Mouse (Mus musculus): ENCODE measurements around the gene Zfp143. TPM values are rescaled to one million over a fixed set of nuclear protein-coding genes. Genes with fewer than 3 reads are reported as not detected.
"Not testable (repeated sequence)": the region's sequence is repeated elsewhere in the genome, so short reads cannot be mapped to it uniquely, and the experiment has no call there.

The Zfp143 gene
- polyA plus RNA-seq, 1 experiment from 2014 or later = 23.1 TPM

DNA sequence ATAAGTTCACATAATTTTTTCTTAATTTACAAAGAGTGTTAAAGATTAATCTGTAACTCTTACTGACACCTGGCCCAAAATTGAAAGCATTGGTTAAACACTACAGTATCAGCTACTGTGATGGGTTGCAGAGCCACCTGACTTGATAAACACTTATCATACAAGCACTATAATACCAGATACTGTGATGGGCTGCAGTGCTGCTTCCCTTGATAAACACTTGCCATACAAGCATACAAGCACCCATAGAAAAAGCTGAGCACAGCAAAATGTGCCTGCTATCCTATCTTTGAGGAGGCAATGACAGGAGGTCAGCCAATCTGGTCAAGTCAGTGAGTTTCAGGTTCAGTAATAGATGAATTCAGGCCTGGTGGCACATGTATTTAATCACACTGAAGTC lies 24.2 kb downstream of the Zfp143 start:
- no peak overlapping the region for H3K9ac ChIP-seq (replicated peaks; ENCODE audit: low read depth, low read length)

DNA sequence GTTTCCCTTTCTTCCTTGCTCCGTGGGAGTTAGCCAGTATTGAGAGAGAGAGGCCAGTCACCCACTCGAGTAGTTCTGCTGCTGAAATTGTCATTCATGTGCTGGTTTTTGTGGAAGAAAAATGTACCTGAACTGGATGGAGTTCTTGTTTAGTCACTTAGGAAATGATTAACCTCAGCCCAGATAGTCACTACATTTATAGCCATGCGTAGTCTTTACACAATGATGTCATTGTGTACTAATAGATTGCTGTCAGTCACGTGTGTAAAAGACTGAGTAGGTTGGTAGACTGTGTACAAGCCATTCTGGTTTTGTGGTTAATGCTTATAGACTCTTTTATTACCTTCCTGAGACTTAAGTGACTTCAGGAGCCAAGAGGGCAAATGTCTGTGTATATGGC lies 26.9 kb downstream of the Zfp143 start:
- Histone ChIP-seq H3K27ac (ENCODE audit: low read length) (no peak overlapping the region), H3K4me3 (replicated peaks; ENCODE audit: low read length) (no peak overlapping the region), H3K4me1 (replicated peaks; ENCODE audit: control insufficient read depth, insufficient read depth, low read length) (peaks cover 4% of the 10 kb centered on the region), H3K4me2 (ENCODE audit: low read length) (no peak overlapping the region), H3K36me3 (ENCODE audit: control insufficient read depth, insufficient read depth) (peaks cover 32% of the 10 kb centered on the region), H3K9ac (replicated peaks; ENCODE audit: low read depth, low read length) (no peak overlapping the region), H3K9me3 (ENCODE audit: control insufficient read depth, low read length) (no peaks in the 10 kb centered on the region), H3K27me3 (replicated peaks; ENCODE audit: control insufficient read depth, insufficient read depth, low read length) (no peaks in the 10 kb centered on the region)
- ATAC-seq = no peak
- 82% methylated on average over 4 of the region's 4 CpGs for WGBS

More for the DNA sequence above, 24.2 kb downstream of the Zfp143 start:
- Histone ChIP-seq H3K4me2 (ENCODE audit: low read length) (no peak overlapping the region), H3K27ac (ENCODE audit: low read length) (no peak overlapping the region), H3K9me3 (ENCODE audit: control insufficient read depth, low read length) (no peaks in the 10 kb centered on the region), H3K27me3 (replicated peaks; ENCODE audit: control insufficient read depth, insufficient read depth, low read length) (no peaks in the 10 kb centered on the region), H3K4me1 (replicated peaks; ENCODE audit: control insufficient read depth, insufficient read depth, low read length) (peaks cover 4% of the 10 kb centered on the region), H3K4me3 (replicated peaks; ENCODE audit: low read length) (no peak overlapping the region), H3K36me3 (ENCODE audit: control insufficient read depth, insufficient read depth) (peaks cover 35% of the 10 kb centered on the region)
- no peak for ATAC-seq

DNA sequence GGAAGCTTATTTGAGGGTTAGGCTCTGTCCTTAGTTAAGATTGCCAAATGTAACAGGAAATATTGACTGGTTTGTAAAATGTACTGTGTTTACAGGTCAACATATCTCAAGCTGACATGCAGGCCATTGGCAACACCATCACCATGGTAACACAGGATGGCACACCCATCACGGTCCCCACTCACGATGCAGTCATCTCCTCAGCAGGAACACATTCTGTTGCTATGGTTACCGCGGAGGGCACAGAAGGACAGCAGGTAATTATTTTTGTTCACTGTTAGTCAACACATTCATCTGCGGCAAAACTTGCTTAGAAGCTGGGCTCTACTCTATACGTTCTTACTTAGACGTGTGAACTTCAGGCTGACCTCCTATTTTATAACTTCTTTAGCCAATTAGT lies 30.7 kb downstream of the Zfp143 start:
- Histone ChIP-seq H3K4me3 (replicated peaks; ENCODE audit: low read length) (no peak overlapping the region), H3K27me3 (replicated peaks; ENCODE audit: control insufficient read depth, insufficient read depth, low read length) (no peaks in the 10 kb centered on the region), H3K9me3 (ENCODE audit: control insufficient read depth, low read length) (no peaks in the 10 kb centered on the region), H3K4me1 (replicated peaks; ENCODE audit: control insufficient read depth, insufficient read depth, low read length) (no peaks in the 10 kb centered on the region), H3K27ac (ENCODE audit: low read length) (no peak overlapping the region), H3K4me2 (ENCODE audit: low read length) (no peak overlapping the region), H3K36me3 (ENCODE audit: control insufficient read depth, insufficient read depth) (peaks cover 35% of the 10 kb centered on the region), H3K9ac (replicated peaks; ENCODE audit: low read depth, low read length) (no peak overlapping the region)
- 0 out of 2 replicates have a peak, but pooled peaks have one; percentile 31 for ATAC-seq
- WGBS = 40% methylated on average over 7 of the region's 7 CpGs

DNA sequence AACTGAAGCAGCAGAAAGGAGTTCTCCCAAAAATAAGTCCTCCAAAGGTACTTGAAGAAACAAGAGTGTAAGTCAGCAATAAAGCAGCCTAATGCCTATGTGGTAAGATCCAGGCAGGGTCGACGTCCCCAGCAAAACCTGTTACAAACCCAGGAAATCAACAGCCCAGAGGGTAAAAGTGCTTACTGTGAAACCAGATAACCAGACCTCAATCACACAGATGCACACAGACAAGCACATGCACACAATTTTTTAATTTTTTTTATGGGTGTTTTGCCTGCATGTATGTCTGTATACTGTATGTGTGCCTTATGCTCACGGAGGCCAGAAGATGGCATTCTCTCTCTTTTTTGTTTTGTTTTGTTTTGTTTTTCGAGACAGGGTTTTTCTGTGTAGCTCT lies 35.3 kb downstream of the Zfp143 start:
- Histone ChIP-seq H3K4me3 (replicated peaks; ENCODE audit: low read length) (no peak overlapping the region), H3K4me1 (replicated peaks; ENCODE audit: control insufficient read depth, insufficient read depth, low read length) (no peaks in the 10 kb centered on the region), H3K4me2 (ENCODE audit: low read length) (no peak overlapping the region), H3K27me3 (replicated peaks; ENCODE audit: control insufficient read depth, insufficient read depth, low read length) (no peaks in the 10 kb centered on the region), H3K27ac (ENCODE audit: low read length) (no peak overlapping the region), H3K36me3 (ENCODE audit: control insufficient read depth, insufficient read depth) (peaks cover 25% of the 10 kb centered on the region), H3K9me3 (ENCODE audit: control insufficient read depth, low read length) (no peaks in the 10 kb centered on the region), H3K9ac (replicated peaks; ENCODE audit: low read depth, low read length) (no peak overlapping the region)
- WGBS = 93% methylated on average over 4 of the region's 4 CpGs
- ATAC-seq = no peak

DNA sequence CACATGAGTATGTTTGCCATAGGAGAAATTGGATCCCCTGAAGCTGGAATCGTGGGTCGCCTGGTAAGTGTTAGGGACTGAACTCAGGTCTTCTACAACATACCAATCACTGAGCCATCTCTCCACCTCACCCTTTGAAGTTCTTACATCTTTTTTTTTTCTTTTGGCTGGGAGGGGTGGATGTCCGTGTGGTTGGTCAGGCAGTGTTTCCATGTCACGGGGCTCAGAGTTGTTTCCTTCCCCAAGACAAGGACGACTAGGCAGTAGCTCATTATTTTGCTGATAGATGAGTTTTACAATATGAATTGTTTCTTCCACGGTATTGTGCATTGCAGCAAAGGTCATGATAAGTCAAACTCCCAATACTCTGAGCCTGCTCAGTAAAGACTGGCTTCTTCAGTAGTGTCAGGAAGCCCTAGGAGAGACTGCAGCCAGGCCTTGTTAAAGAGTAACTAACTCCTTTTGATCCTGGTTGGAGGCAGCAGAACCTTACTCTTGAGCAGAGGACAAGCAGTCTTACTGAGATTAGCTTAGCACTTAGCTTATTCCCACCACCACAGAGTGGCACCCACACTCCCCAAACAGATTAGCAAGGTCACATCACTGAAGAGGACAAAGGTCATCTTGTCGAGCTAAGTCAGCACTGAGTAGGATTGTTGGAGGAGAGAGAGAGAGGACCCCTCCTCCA lies 36.2 kb downstream of the Zfp143 start:
- WGBS = 80% methylated on average over 7 of the region's 7 CpGs
- Histone ChIP-seq H3K36me3 (ENCODE audit: control insufficient read depth, insufficient read depth) (peaks cover 20% of the 10 kb centered on the region), H3K9ac (replicated peaks; ENCODE audit: low read depth, low read length) (no peak overlapping the region), H3K27ac (ENCODE audit: low read length) (no peak overlapping the region), H3K27me3 (replicated peaks; ENCODE audit: control insufficient read depth, insufficient read depth, low read length) (no peaks in the 10 kb centered on the region), H3K4me3 (replicated peaks; ENCODE audit: low read length) (no peak overlapping the region), H3K4me2 (ENCODE audit: low read length) (no peak overlapping the region), H3K9me3 (ENCODE audit: control insufficient read depth, low read length) (no peaks in the 10 kb centered on the region), H3K4me1 (replicated peaks; ENCODE audit: control insufficient read depth, insufficient read depth, low read length) (no peaks in the 10 kb centered on the region)
- no peak for ATAC-seq

DNA sequence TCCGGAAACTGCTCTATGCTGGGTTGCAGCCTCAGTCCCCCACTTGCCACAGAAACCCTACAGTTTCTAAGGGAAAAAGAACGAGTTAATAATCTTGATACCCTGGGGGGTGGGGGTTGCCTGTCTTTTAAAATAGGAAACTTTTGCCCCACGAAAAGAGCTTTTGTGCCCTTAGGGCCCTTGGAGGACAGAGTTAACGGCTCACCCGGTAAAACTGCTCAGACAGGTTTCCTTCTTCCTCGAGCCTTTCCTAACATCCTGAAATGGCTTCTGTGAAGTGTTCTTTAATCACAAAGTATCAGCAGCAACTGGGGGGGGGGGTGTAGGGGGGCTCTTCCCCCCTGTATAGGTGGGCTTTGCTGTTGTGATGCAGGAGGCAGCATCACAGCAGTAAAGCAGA lies 39.8 kb downstream of the Zfp143 start:
- WGBS = 48% methylated on average over 6 of the region's 6 CpGs
- Histone ChIP-seq H3K4me3 (replicated peaks; ENCODE audit: low read length) (no peak overlapping the region), H3K4me2 (ENCODE audit: low read length) (no peak overlapping the region), H3K27me3 (replicated peaks; ENCODE audit: control insufficient read depth, insufficient read depth, low read length) (no peaks in the 10 kb centered on the region), H3K36me3 (ENCODE audit: control insufficient read depth, insufficient read depth) (no peaks in the 10 kb centered on the region), H3K4me1 (replicated peaks; ENCODE audit: control insufficient read depth, insufficient read depth, low read length) (no peaks in the 10 kb centered on the region), H3K9ac (replicated peaks; ENCODE audit: low read depth, low read length) (no peak overlapping the region), H3K27ac (ENCODE audit: low read length) (no peak overlapping the region), H3K9me3 (ENCODE audit: control insufficient read depth, low read length) (no peaks in the 10 kb centered on the region)
- ATAC-seq = no peak

DNA sequence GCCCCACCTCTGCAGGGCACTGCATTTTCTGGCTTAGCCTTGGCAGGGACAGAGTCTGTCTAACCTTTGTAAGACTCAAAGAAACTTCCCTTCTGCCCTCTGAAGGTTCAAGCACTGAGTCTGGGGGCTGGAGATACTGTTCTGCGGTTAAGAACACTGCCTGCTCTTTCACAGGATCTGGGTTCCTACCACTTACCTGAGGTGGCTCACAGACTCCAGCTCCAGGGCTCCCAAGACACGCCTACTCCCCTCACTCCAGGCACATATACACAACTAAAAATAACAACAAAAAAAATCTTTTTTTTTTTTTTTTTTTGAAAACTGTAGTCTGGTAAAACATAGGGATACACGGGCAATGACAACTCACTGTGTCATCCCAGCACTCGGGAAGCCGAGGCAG lies 40.2 kb downstream of the Zfp143 start:
- no peak overlapping the region for H3K4me2 ChIP-seq (ENCODE audit: low read length)
- no peaks in the 10 kb centered on the region for H3K9me3 ChIP-seq (ENCODE audit: control insufficient read depth, low read length)
- no peak overlapping the region for H3K9ac ChIP-seq (replicated peaks; ENCODE audit: low read depth, low read length)
- ATAC-seq = no peak
- H3K4me3 ChIP-seq (replicated peaks; ENCODE audit: low read length) = no peak overlapping the region
- H3K27ac ChIP-seq (ENCODE audit: low read length) = no peak overlapping the region
- H3K4me1 ChIP-seq (replicated peaks; ENCODE audit: control insufficient read depth, insufficient read depth, low read length) = no peaks in the 10 kb centered on the region
- WGBS = 82% methylated on average over 5 of the region's 5 CpGs
- no peaks in the 10 kb centered on the region for H3K27me3 ChIP-seq (replicated peaks; ENCODE audit: control insufficient read depth, insufficient read depth, low read length)
- H3K36me3 ChIP-seq (ENCODE audit: control insufficient read depth, insufficient read depth) = no peaks in the 10 kb centered on the region

DNA sequence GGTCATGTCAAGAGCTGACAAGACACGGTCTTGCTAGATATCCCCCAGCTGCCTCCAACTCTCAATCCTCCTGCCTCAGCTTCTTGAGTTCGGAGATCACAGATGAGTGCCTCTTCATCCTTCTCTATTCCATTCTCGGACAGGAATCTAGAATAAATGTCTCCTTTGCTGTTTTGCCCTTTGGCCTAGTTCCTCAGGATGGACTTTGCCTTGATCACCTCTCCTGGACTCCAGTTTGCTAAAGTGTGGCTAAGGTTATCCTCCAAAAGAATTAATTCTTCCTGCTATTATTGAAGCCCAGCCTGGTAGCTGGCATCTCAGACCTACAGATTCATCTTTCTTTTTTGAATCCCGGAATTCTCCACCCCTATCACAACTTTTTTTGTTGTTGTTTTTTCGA lies 44.0 kb downstream of the Zfp143 start:
- no peaks in the 10 kb centered on the region for H3K27me3 ChIP-seq (replicated peaks; ENCODE audit: control insufficient read depth, insufficient read depth, low read length)
- H3K36me3 ChIP-seq (ENCODE audit: control insufficient read depth, insufficient read depth) = no peaks in the 10 kb centered on the region
- H3K4me3 ChIP-seq (replicated peaks; ENCODE audit: low read length) = no peak overlapping the region
- no peak for ATAC-seq
- no peaks in the 10 kb centered on the region for H3K9me3 ChIP-seq (ENCODE audit: control insufficient read depth, low read length)
- 86% methylated on average over 5 of the region's 5 CpGs for WGBS
- peaks cover 5% of the 10 kb centered on the region for H3K4me1 ChIP-seq (replicated peaks; ENCODE audit: control insufficient read depth, insufficient read depth, low read length)
- H3K9ac ChIP-seq (replicated peaks; ENCODE audit: low read depth, low read length) = no peak overlapping the region
- H3K27ac ChIP-seq (ENCODE audit: low read length) = no peak overlapping the region
- no peak overlapping the region for H3K4me2 ChIP-seq (ENCODE audit: low read length)

DNA sequence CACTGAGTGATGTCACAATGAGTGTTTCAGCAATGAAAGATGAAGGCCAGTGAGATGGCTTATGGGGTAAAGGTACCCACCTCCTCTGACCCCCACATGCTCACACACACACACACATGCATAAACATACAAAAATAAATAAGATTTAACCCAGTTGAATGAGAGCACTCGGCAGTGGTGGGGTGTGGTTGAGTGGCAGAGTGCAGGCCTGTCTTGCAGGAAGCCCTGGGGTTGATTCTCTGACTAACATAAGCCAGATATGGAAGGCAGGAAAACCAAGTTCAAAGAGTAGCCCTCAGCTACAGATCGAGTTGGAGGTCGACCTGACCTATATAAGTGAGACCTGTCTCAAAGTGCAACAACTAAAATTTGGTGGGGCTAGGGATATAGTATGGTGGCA lies 45.6 kb downstream of the Zfp143 start:
- peaks cover 8% of the 10 kb centered on the region for H3K4me1 ChIP-seq (replicated peaks; ENCODE audit: control insufficient read depth, insufficient read depth, low read length)
- H3K4me3 ChIP-seq (replicated peaks; ENCODE audit: low read length) = no peak overlapping the region
- no peak overlapping the region for H3K27ac ChIP-seq (ENCODE audit: low read length)
- no peak overlapping the region for H3K9ac ChIP-seq (replicated peaks; ENCODE audit: low read depth, low read length)
- WGBS = 85% methylated on average over 3 of the region's 3 CpGs
- H3K27me3 ChIP-seq (replicated peaks; ENCODE audit: control insufficient read depth, insufficient read depth, low read length) = no peaks in the 10 kb centered on the region
- no peaks in the 10 kb centered on the region for H3K36me3 ChIP-seq (ENCODE audit: control insufficient read depth, insufficient read depth)
- no peak overlapping the region for H3K4me2 ChIP-seq (ENCODE audit: low read length)
- H3K9me3 ChIP-seq (ENCODE audit: control insufficient read depth, low read length) = no peaks in the 10 kb centered on the region
- ATAC-seq = no peak

DNA sequence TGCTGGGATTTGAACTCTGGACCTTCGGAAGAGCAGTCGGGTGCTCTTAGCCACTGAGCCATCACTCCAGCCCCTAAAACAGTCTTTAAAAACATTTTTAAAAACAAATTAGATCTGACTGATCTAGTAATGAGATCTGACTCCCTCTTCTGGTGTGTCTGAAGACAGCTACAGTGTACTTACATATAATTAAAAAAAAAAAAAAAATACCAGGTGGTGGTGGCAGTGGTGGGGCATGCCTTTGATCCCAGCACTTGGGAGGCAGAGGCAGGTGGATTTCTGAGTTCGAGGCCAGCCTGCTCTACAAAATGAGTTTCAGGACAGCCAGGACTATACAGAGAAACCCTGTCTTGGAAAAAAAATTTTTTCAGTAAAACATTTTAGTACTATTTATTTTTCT lies 47.5 kb downstream of the Zfp143 start:
- not testable (repeated sequence) for H3K9ac ChIP-seq (replicated peaks; ENCODE audit: low read depth, low read length); ATAC-seq; H3K4me3 ChIP-seq (replicated peaks; ENCODE audit: low read length); H3K27ac ChIP-seq (ENCODE audit: low read length); H3K36me3 ChIP-seq (ENCODE audit: control insufficient read depth, insufficient read depth); H3K4me1 ChIP-seq (replicated peaks; ENCODE audit: control insufficient read depth, insufficient read depth, low read length); H3K27me3 ChIP-seq (replicated peaks; ENCODE audit: control insufficient read depth, insufficient read depth, low read length); H3K4me2 ChIP-seq (ENCODE audit: low read length); H3K9me3 ChIP-seq (ENCODE audit: control insufficient read depth, low read length)
- 96% methylated on average over 3 of the region's 3 CpGs for WGBS

All from forebrain, embryonic 16.5 days (tissue).